Mouse (Mus musculus) embryonic fibroblast, embryonic 13.5 days (primary cell): ENCODE measurements around the gene Unc79.

Experiments
- CTCF ChIP-seq: IDR thresholded peaks from 2 replicates; pipeline ENCODE4 v1.5.1; 2011; ENCODE audit warnings: mild to moderate bottlenecking, control low read depth, low read length, moderate library complexity, borderline replicate concordance; ENCODE audit not compliant: insufficient read depth
- POLR2A ChIP-seq: IDR thresholded peaks from 2 replicates; pipeline ENCODE4 v1.6.1; 2011; ENCODE audit warnings: low read depth, mild to moderate bottlenecking, control low read depth, low read length, moderate library complexity

- no peak for TF ChIP-seq POLR2A
- TF ChIP-seq CTCF: no peak
These were observed 3.1 kb upstream of the Unc79 start for GRCm38 (mm10) chr12:102945571-102945970.
